Mouse (Mus musculus) induced T-regulatory cell, adult 2 months (primary cell): ENCODE data around the gene Coro6.
A peak's percentile ranks its signal among the peaks of the same experiment; 100 is the strongest.

ENCODE experiments used
- DNase-seq: peaks from one replicate; pipeline ENCODE4 v3.0.0-alpha.2; 2012; ENCODE audit warnings: low read depth

Coro6 gene

GRCm38 (mm10) chr11:77493512-77494343 is 31.5 kb downstream of the Coro6 start, which contains the start of gene Git1:
Gene Git1, plus strand, starts transcription at chr11:77493562.
- peak; percentile 66 for DNase-seq

GRCm38 (mm10) chr11:77494344-77494676 is 32.1 kb downstream of the Coro6 start:
- no peak for DNase-seq

- no peak for DNase-seq
Measured at GRCm38 (mm10) chr11:77494782-77495181, 32.6 kb downstream of the Coro6 start.

- DNase-seq = no peak
Measured at GRCm38 (mm10) chr11:77495507-77495906, 33.3 kb downstream of the Coro6 start.

GRCm38 (mm10) chr11:77497341-77497756 is 35.1 kb downstream of the Coro6 start:
- peak; percentile 87 for DNase-seq

- DNase-seq = no peak
Measured at GRCm38 (mm10) chr11:77497851-77498250, 35.6 kb downstream of the Coro6 start.

GRCm38 (mm10) chr11:77498261-77499139 is 36.3 kb downstream of the Coro6 start:
- no peak for DNase-seq

- no peak for DNase-seq
Measured at GRCm38 (mm10) chr11:77499354-77499753, 37.1 kb downstream of the Coro6 start.

- no peak for DNase-seq
Measured at GRCm38 (mm10) chr11:77500361-77501325, 38.4 kb downstream of the Coro6 start.

- peak; percentile 90 for DNase-seq
Measured at GRCm38 (mm10) chr11:77501392-77501791, 39.2 kb downstream of the Coro6 start.

GRCm38 (mm10) chr11:77501971-77502370 is 39.8 kb downstream of the Coro6 start:
- DNase-seq = no peak

GRCm38 (mm10) chr11:77502481-77502880 is 40.3 kb downstream of the Coro6 start:
- no peak for DNase-seq

- no peak for DNase-seq
Measured at GRCm38 (mm10) chr11:77503511-77503910, 41.3 kb downstream of the Coro6 start.

- no peak for DNase-seq
Measured at GRCm38 (mm10) chr11:77504377-77504776, 42.2 kb downstream of the Coro6 start.

- no peak for DNase-seq
Measured at GRCm38 (mm10) chr11:77505291-77505980, 43.2 kb downstream of the Coro6 start.

- no peak for DNase-seq
Measured at GRCm38 (mm10) chr11:77506273-77506672, 44.1 kb downstream of the Coro6 start.

GRCm38 (mm10) chr11:77506941-77507340 is 44.7 kb downstream of the Coro6 start:
- no peak for DNase-seq

GRCm38 (mm10) chr11:77507426-77507825 is 45.2 kb downstream of the Coro6 start:
- DNase-seq = no peak

- peak; percentile 92 for DNase-seq
Measured at GRCm38 (mm10) chr11:77508068-77509021, 46.1 kb downstream of the Coro6 start.

- no peak for DNase-seq
Measured at GRCm38 (mm10) chr11:77511336-77511735, 49.1 kb downstream of the Coro6 start.
